Mouse (Mus musculus) stomach, embryonic 16.5 days (tissue): ENCODE data around the gene Cga. TPM values are rescaled to one million over a fixed set of nuclear protein-coding genes. Genes with fewer than 3 reads are reported as not detected.
A peak's percentile ranks its signal among the peaks of the same experiment; 100 is the strongest.
"Not testable (repeated sequence)": the region's sequence is repeated elsewhere in the genome, so short reads cannot be mapped to it uniquely, and the experiment has no call there.

Experiments used
- ATAC-seq: fragments of 200-750 bp; cut with Nextera tagmentation; 2 replicates; pipeline ENCODE4 v1.8.0; 2017; ENCODE audit warnings: moderate number of reproducible peaks, moderate TSS enrichment; ENCODE audit not compliant: insufficient read depth, low FRiP score
- H3K27ac ChIP-seq: fragments of 300-500 bp; sonication (generic); 2 replicates; pipeline ENCODE4 v1.5.1; 2014; ENCODE audit warnings: low read length
- H3K27me3 ChIP-seq: fragments of 300-500 bp; sonication (generic); 2 replicates; pipeline ENCODE4 v1.6.1; 2014; ENCODE audit warnings: low read length, control low read depth, mixed read lengths; ENCODE audit not compliant: control insufficient read depth, insufficient read depth
- H3K36me3 ChIP-seq: fragments of 300-500 bp; sonication (generic); 2 replicates; pipeline ENCODE4 v1.6.1; 2014; ENCODE audit warnings: low read length; ENCODE audit not compliant: control insufficient read depth, insufficient read depth
- H3K4me1 ChIP-seq: fragments of 300-500 bp; sonication (generic); 2 replicates; pipeline ENCODE4 v1.6.1; 2014; ENCODE audit warnings: low read length, control low read depth, mixed read lengths; ENCODE audit not compliant: control insufficient read depth, insufficient read depth
- H3K4me2 ChIP-seq: fragments of 300-500 bp; sonication (generic); 2 replicates; pipeline ENCODE4 v1.6.1; 2014; ENCODE audit warnings: low read depth, low read length, mixed read lengths
- H3K4me3 ChIP-seq: fragments of 300-500 bp; sonication (generic); replicated peaks from 2 replicates; pipeline ENCODE4 v1.5.1; 2014; ENCODE audit warnings: mild to moderate bottlenecking, low read length
- H3K9ac ChIP-seq: fragments of 300-500 bp; sonication (generic); 2 replicates; pipeline ENCODE4 v1.6.1; 2014; ENCODE audit warnings: low read length
- H3K9me3 ChIP-seq: fragments of 300-500 bp; sonication (generic); replicated peaks from 2 replicates; pipeline ENCODE4 v1.6.1; 2016; ENCODE audit warnings: low read length, control low read depth; ENCODE audit not compliant: control insufficient read depth
- WGBS: fragments of 180-500 bp; shearing (Covaris S2); extraction: QIAGEN DNeasy Blood & Tissue Kit; methylation state at CpG from one replicate; pipeline ENCODE4 v1.1.7; 2014; 5-methylcytosine and 5-hydroxymethylcytosine counted together
- polyA plus RNA-seq: library from polyadenylated mRNA; unstranded; fragments of >200 nt; fragmentation: Nextera tagmentation; extraction: Ambion mirVana; gene quantifications from 2 replicates; pipeline ENCODE4 v1.2.1, GENCODE M21; 2015

The Cga gene
- polyA plus RNA-seq, 1 experiment from 2014 or later = not detected

DNA sequence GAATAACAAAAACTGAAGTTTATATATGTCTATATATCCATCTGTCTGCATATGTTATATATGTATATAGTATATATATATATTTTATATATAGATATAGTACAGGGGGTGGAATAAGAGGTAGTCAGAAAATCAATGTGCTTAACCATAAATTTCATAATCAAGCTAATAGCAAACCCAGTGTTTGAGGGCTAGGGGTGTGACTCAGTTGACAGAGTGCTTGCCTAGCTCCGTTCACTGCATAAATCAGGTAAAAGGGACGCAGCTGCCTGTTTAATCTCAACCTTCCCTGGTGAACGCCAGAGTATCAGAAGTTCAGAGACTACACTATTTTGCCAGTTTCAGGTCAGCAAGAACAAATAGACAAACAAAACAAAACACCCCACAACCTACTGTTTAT is 8.0 kb downstream of the Cga start:
- not testable (repeated sequence) for H3K27me3 ChIP-seq, H3K4me3 ChIP-seq, H3K36me3 ChIP-seq, H3K27ac ChIP-seq, H3K9me3 ChIP-seq, H3K4me2 ChIP-seq, H3K4me1 ChIP-seq, H3K9ac ChIP-seq
- ATAC-seq = peak; percentile 7; the same call in 1 of the 2 replicates
- WGBS = 41% methylated on average over 3 of the region's 3 CpGs

DNA sequence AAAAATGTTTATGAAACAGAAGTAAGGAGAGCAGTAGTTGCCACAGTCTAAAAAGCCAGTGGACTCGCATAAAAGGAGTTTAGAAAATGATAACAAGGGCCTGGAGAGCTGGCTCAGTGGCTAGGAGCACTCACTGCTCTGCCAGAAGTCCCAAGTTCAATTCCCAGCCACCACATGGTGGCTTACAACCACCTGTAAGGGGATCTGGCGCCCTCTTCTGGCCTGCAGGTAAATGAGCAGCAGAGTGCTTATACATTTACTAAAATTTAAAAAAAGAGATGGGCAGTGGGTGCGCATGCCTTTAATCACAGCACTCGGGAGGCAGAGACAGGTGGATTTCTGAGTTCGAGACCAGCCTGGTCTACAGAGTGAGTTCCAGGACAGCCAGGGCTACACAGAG is 11.8 kb downstream of the Cga start:
- no peaks in the 10 kb centered on the region for H3K27me3 ChIP-seq
- no peaks in the 10 kb centered on the region for H3K4me1 ChIP-seq
- no peaks in the 10 kb centered on the region for H3K9me3 ChIP-seq
- no peak for ATAC-seq
- H3K4me3 ChIP-seq = no peak overlapping the region
- H3K27ac ChIP-seq = no peak overlapping the region
- H3K4me2 ChIP-seq = no peak overlapping the region
- 75% methylated on average over 5 of the region's 5 CpGs for WGBS
- H3K36me3 ChIP-seq = no peaks in the 10 kb centered on the region
- no peak overlapping the region for H3K9ac ChIP-seq

DNA sequence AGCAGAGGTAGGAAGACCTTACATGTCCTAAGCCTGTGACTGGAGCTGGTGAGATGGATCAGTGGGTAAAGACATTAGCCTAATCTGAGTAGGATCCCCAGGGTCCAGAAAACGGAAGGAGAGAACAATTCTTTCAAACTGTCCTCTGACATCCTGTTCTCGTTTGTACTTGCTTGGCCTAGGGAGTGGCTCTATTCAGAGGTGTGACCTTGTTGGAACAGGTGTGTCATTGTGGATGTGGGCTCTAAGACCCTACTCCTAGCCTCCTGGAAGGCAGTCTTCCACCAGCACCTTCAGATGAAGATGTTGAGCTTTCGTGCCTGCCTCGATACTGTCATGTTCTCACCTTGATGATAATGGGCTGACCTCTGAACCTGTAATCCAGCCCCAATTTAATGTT is 12.6 kb downstream of the Cga start:
- Histone ChIP-seq H3K27ac (no peak overlapping the region), H3K9ac (no peak overlapping the region), H3K4me2 (no peak overlapping the region), H3K9me3 (no peaks in the 10 kb centered on the region), H3K4me1 (no peaks in the 10 kb centered on the region), H3K27me3 (no peaks in the 10 kb centered on the region), H3K4me3 (no peak overlapping the region), H3K36me3 (no peaks in the 10 kb centered on the region)
- no peak for ATAC-seq
- 77% methylated on average over 4 of the region's 4 CpGs for WGBS

DNA sequence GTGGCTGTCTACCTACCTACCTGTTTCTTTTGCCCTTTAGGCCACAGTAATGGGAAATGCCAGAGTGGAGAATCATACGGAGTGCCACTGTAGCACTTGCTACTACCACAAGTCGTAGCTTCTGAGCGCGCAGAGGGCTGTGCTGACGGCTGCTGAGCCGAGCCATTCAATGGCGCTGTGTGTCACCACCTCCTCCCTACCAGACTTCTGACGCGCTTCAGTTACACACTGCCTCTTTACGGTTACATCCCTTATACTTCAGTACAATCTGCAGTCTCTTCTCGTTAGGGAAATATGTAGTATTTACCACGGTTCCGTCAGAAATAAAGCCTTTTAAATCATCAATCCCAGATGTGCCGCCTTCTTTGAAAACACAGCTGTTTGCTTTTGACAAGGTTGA is 13.4 kb downstream of the Cga start:
- no peaks in the 10 kb centered on the region for H3K4me1 ChIP-seq
- no peaks in the 10 kb centered on the region for H3K36me3 ChIP-seq
- 35% methylated on average over 14 of the region's 14 CpGs for WGBS
- H3K27ac ChIP-seq = no peak overlapping the region
- H3K4me2 ChIP-seq = peak overlapping the region; percentile 37
- ATAC-seq = peak; percentile 37; the same call in 1 of the 2 replicates
- H3K9me3 ChIP-seq = no peaks in the 10 kb centered on the region
- H3K4me3 ChIP-seq = no peak overlapping the region
- no peaks in the 10 kb centered on the region for H3K27me3 ChIP-seq
- no peak overlapping the region for H3K9ac ChIP-seq

DNA sequence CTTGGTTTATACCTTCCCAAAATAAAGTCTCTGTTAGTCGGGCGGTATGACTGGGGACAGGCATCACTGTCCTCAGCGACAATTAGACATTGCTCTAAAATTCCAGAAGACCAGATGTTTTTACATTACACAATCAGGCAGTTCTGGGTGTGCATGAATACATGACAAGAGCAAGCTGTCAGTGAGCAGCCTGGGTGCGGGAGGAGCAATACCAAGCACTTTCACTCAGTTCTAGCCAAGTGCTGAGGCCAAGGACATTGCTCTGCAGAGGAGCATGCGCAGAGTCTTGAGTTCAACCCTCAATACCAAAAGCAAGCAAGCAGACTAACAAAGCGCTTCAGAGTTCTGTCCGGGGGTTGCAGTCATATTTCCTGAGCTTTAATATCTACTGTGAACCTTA is 14.5 kb downstream of the Cga start:
- no peaks in the 10 kb centered on the region for H3K9me3 ChIP-seq
- H3K4me3 ChIP-seq = no peak overlapping the region
- H3K36me3 ChIP-seq = no peaks in the 10 kb centered on the region
- 64% methylated on average over 7 of the region's 7 CpGs for WGBS
- H3K27me3 ChIP-seq = no peaks in the 10 kb centered on the region
- H3K4me2 ChIP-seq = no peak overlapping the region
- no peak overlapping the region for H3K9ac ChIP-seq
- peak; percentile 86; the same call in 1 of the 2 replicates for ATAC-seq
- no peak overlapping the region for H3K27ac ChIP-seq
- no peaks in the 10 kb centered on the region for H3K4me1 ChIP-seq

DNA sequence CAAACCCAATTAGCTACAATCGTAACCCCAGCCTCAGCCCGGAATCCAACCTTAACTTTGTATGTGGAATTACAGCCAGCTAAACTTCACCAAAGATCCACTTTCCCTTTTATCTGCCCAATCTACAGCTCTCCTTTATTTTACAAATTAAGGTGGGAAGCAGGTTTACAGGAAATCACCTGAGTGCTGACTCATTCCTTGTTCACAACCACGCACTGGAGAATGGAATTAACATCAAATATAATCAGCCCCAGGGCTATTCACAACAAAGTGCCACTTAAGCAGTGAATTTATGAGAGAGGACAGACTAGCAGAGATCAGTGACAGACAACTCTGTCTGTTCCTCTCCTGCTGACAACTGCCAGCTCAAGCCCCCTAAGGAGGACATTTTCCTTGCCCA is 17.8 kb downstream of the Cga start:
- ATAC-seq = no peak
- Histone ChIP-seq H3K27ac (no peak overlapping the region), H3K9ac (no peak overlapping the region), H3K4me2 (no peak overlapping the region), H3K9me3 (no peaks in the 10 kb centered on the region), H3K27me3 (no peaks in the 10 kb centered on the region), H3K4me1 (no peaks in the 10 kb centered on the region), H3K4me3 (no peak overlapping the region), H3K36me3 (no peaks in the 10 kb centered on the region)
- whole genome bisulfite sequencing = 63% methylated on average over 3 of the region's 3 CpGs

DNA sequence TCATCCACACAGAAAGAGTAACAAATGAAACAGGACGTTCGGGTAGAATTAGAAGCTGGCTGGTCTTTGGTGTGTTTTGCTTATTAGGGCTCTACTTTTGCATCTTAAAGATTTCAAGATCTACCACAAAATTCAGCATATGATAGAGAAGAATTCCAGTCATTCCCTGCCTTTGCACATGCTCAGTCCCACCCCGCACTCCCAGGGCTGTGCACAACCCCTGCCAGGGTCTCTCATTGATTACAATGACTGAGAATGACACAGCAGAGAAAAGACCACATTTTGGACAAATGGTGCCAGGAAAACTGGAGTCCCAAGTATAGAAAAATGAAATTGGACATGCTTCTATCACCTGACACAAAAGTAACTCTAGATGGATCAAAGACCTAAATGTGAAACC is 18.6 kb downstream of the Cga start:
- H3K4me1 ChIP-seq = no peaks in the 10 kb centered on the region
- no peak overlapping the region for H3K9ac ChIP-seq
- no peaks in the 10 kb centered on the region for H3K36me3 ChIP-seq
- H3K27ac ChIP-seq = no peak overlapping the region
- H3K27me3 ChIP-seq = no peaks in the 10 kb centered on the region
- whole genome bisulfite sequencing = 71% methylated on average over 3 of the region's 3 CpGs
- no peak overlapping the region for H3K4me3 ChIP-seq
- ATAC-seq = no peak
- no peaks in the 10 kb centered on the region for H3K9me3 ChIP-seq
- H3K4me2 ChIP-seq = no peak overlapping the region

DNA sequence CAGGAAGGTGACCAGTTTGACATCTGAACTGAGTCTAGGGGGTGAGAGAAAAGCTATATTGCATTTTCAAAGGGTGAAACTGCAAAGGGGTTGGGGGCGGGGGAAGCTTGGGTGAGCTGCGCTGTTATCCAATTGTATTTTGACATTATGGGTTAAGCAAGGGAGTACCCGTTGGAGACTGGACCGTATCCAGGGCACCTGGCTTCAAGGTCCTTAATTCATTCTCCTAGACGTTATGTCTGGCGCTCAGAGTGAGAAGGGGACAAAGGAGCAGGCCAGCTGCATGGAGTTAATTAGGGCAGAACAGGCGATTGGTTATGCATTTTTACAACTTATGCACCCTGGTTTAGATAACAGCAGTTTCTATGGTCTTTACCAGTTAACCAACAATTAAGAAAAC is 23.8 kb downstream of the Cga start:
- Histone ChIP-seq H3K27me3 (no peaks in the 10 kb centered on the region), H3K9ac (no peak overlapping the region), H3K4me1 (no peaks in the 10 kb centered on the region), H3K36me3 (no peaks in the 10 kb centered on the region), H3K9me3 (no peaks in the 10 kb centered on the region), H3K4me3 (no peak overlapping the region), H3K4me2 (no peak overlapping the region), H3K27ac (no peak overlapping the region)
- 58% methylated on average over 7 of the region's 7 CpGs for WGBS
- no peak for ATAC-seq

DNA sequence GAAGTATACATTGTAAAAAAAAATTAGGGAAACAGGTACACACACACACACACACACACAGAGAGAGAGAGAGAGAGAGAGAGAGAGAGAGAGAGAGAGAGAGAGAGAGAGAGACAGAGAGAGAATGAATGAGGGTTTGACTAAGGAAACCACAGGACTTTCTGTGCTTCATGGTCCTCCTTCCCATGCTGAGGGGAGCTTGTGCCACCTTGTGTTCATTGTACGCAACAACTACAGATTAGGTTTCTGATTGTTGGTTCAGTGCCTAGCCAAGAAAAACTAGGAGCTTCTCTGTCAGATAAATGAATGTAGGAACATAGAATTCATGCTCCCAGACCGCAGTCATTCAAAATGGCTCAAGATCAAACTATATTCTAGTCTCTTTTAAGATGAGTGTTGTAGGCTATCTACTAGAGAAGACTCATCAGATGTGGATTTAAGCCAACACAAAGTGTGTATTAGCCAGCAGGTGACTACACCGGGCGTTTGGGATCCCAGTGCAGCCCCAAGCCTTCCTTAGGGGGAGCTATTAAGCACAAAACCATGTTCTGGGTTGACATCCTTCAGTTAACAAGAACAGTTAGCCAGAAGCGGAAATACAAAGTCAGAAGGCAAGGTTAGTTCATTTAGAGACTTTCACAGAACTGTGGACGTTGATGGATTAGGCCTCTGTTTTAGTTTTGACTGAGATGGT is 28.7 kb downstream of the Cga start:
- H3K4me2 ChIP-seq = no peak overlapping the region
- H3K36me3 ChIP-seq = no peaks in the 10 kb centered on the region
- no peaks in the 10 kb centered on the region for H3K9me3 ChIP-seq
- peak; percentile 58; the same call in 1 of the 2 replicates for ATAC-seq
- H3K27me3 ChIP-seq = no peaks in the 10 kb centered on the region
- H3K4me1 ChIP-seq = no peaks in the 10 kb centered on the region
- no peak overlapping the region for H3K27ac ChIP-seq
- H3K4me3 ChIP-seq = no peak overlapping the region
- WGBS = 64% methylated on average over 6 of the region's 6 CpGs
- H3K9ac ChIP-seq = no peak overlapping the region
